Mouse (Mus musculus) erythroblast, embryonic 14.5 days (primary cell): ENCODE results near the gene Myod1. TPM values are rescaled to one million over a fixed set of nuclear protein-coding genes. Genes with fewer than 3 reads are reported as not detected.

Source experiments
- H3K27me3 ChIP-seq: 2 replicates; pipeline ENCODE4 v1.6.1; 2012; ENCODE audit warnings: inconsistent platforms; ENCODE audit not compliant: control insufficient read depth
- H3K36me3 ChIP-seq: 2 replicates; pipeline ENCODE4 v1.6.1; 2012; ENCODE audit warnings: mild to moderate bottlenecking, inconsistent platforms; ENCODE audit not compliant: control insufficient read depth
- H3K4me1 ChIP-seq: 2 replicates; pipeline ENCODE4 v1.6.1; 2012; ENCODE audit warnings: inconsistent platforms; ENCODE audit not compliant: control insufficient read depth
- H3K4me3 ChIP-seq: replicated peaks from 2 replicates; pipeline ENCODE3; 2012; ENCODE audit warnings: moderate library complexity, mild to moderate bottlenecking, inconsistent platforms
- H3K9me3 ChIP-seq: 2 replicates; pipeline ENCODE4 v1.6.1; 2012; ENCODE audit warnings: low read length, inconsistent platforms, mixed read lengths; ENCODE audit not compliant: control insufficient read depth
- GATA1 ChIP-seq: IDR thresholded peaks from 2 replicates; pipeline ENCODE4 v1.6.1; 2012; ENCODE audit warnings: low read length, inconsistent platforms, mixed read lengths
- TAL1 ChIP-seq: IDR thresholded peaks from 3 replicates; pipeline ENCODE4 v1.6.1; 2012; ENCODE audit warnings: low read length, inconsistent platforms, mixed read lengths
- polyA plus RNA-seq: library from polyadenylated mRNA; stranded (reverse); fragments of >175 nt; gene quantifications from 2 replicates; pipeline ENCODE4 v1.2.3, GENCODE M21; 2012

Myod1 gene
- polyA plus RNA-seq, 1 experiment = not detected

- Histone ChIP-seq H3K9me3 (no peaks in the 10 kb centered on the region), H3K4me1 (no peaks in the 10 kb centered on the region), H3K4me3 (no peak overlapping the region), H3K36me3 (no peaks in the 10 kb centered on the region), H3K27me3 (peaks cover 2% of the 10 kb centered on the region; the same call in 1 of the 2 replicates)
- TF ChIP-seq GATA1 (no peak), TAL1 (no peak)
Observed at GRCm38 (mm10) chr7:46404756-46405155, 28.5 kb downstream of the Myod1 start.

GRCm38 (mm10) chr7:46408606-46409005 lies 32.3 kb downstream of the Myod1 start:
- TF ChIP-seq TAL1 (no peak), GATA1 (no peak)
- Histone ChIP-seq H3K9me3 (no peaks in the 10 kb centered on the region), H3K27me3 (no peaks in the 10 kb centered on the region), H3K4me1 (no peaks in the 10 kb centered on the region), H3K36me3 (no peaks in the 10 kb centered on the region), H3K4me3 (no peak overlapping the region)

GRCm38 (mm10) chr7:46409204-46409789 lies 33.0 kb downstream of the Myod1 start:
- no peaks in the 10 kb centered on the region for H3K36me3 ChIP-seq
- no peak overlapping the region for H3K4me3 ChIP-seq
- no peaks in the 10 kb centered on the region for H3K4me1 ChIP-seq
- no peaks in the 10 kb centered on the region for H3K27me3 ChIP-seq
- H3K9me3 ChIP-seq = no peaks in the 10 kb centered on the region
- TF ChIP-seq GATA1 = no peak
- no peak for TF ChIP-seq TAL1

GRCm38 (mm10) chr7:46410727-46411126 lies 34.5 kb downstream of the Myod1 start:
- no peaks in the 10 kb centered on the region for H3K27me3 ChIP-seq
- no peaks in the 10 kb centered on the region for H3K9me3 ChIP-seq
- no peaks in the 10 kb centered on the region for H3K4me1 ChIP-seq
- TF ChIP-seq GATA1 (no peak), TAL1 (no peak)
- H3K36me3 ChIP-seq = no peaks in the 10 kb centered on the region
- no peak overlapping the region for H3K4me3 ChIP-seq

- no peak overlapping the region for H3K4me3 ChIP-seq
- H3K27me3 ChIP-seq = no peaks in the 10 kb centered on the region
- TF ChIP-seq GATA1 = no peak
- TF ChIP-seq TAL1 = no peak
- H3K36me3 ChIP-seq = no peaks in the 10 kb centered on the region
- no peaks in the 10 kb centered on the region for H3K4me1 ChIP-seq
- H3K9me3 ChIP-seq = no peaks in the 10 kb centered on the region
Observed at GRCm38 (mm10) chr7:46412823-46413222, 36.5 kb downstream of the Myod1 start.

- no peak overlapping the region for H3K4me3 ChIP-seq
- H3K27me3 ChIP-seq = no peaks in the 10 kb centered on the region
- TF ChIP-seq GATA1 (no peak), TAL1 (no peak)
- no peaks in the 10 kb centered on the region for H3K9me3 ChIP-seq
- H3K4me1 ChIP-seq = no peaks in the 10 kb centered on the region
- no peaks in the 10 kb centered on the region for H3K36me3 ChIP-seq
Observed at GRCm38 (mm10) chr7:46413959-46414725, 37.9 kb downstream of the Myod1 start.

GRCm38 (mm10) chr7:46415818-46416425 lies 39.6 kb downstream of the Myod1 start:
- H3K9me3 ChIP-seq = no peaks in the 10 kb centered on the region
- H3K36me3 ChIP-seq = no peaks in the 10 kb centered on the region
- no peaks in the 10 kb centered on the region for H3K27me3 ChIP-seq
- no peak overlapping the region for H3K4me3 ChIP-seq
- TF ChIP-seq GATA1 (no peak), TAL1 (no peak)
- no peaks in the 10 kb centered on the region for H3K4me1 ChIP-seq

- no peaks in the 10 kb centered on the region for H3K9me3 ChIP-seq
- no peaks in the 10 kb centered on the region for H3K27me3 ChIP-seq
- no peak overlapping the region for H3K4me3 ChIP-seq
- TF ChIP-seq GATA1 (no peak), TAL1 (no peak)
- no peaks in the 10 kb centered on the region for H3K4me1 ChIP-seq
- no peaks in the 10 kb centered on the region for H3K36me3 ChIP-seq
Observed at GRCm38 (mm10) chr7:46417467-46417866, 41.2 kb downstream of the Myod1 start.

GRCm38 (mm10) chr7:46418102-46418622 lies 41.9 kb downstream of the Myod1 start:
- H3K4me3 ChIP-seq = no peak overlapping the region
- H3K27me3 ChIP-seq = no peaks in the 10 kb centered on the region
- H3K9me3 ChIP-seq = no peaks in the 10 kb centered on the region
- no peaks in the 10 kb centered on the region for H3K36me3 ChIP-seq
- TF ChIP-seq GATA1 = no peak
- TF ChIP-seq TAL1 = no peak
- no peaks in the 10 kb centered on the region for H3K4me1 ChIP-seq
